Mouse (Mus musculus) embryonic fibroblast, embryonic 13.5 days (primary cell): ENCODE measurements around the gene Fgfr3. TPM values are rescaled to one million over a fixed set of nuclear protein-coding genes. Genes with fewer than 3 reads are reported as not detected.

Experiments
- H3K27ac ChIP-seq: 2 replicates; pipeline ENCODE4 v1.5.1; 2012; ENCODE audit warnings: low read length, control low read depth, inconsistent platforms; ENCODE audit not compliant: insufficient read depth
- H3K4me1 ChIP-seq: 2 replicates; pipeline ENCODE4 v1.6.1; 2011; ENCODE audit warnings: low read length; ENCODE audit not compliant: control insufficient read depth, insufficient read depth
- H3K4me3 ChIP-seq: 2 replicates; pipeline ENCODE4 v1.5.1; 2011; ENCODE audit warnings: mild to moderate bottlenecking, control low read depth, low read length; ENCODE audit not compliant: insufficient read depth
- CTCF ChIP-seq: IDR thresholded peaks from 2 replicates; pipeline ENCODE4 v1.5.1; 2011; ENCODE audit warnings: mild to moderate bottlenecking, control low read depth, low read length, moderate library complexity, borderline replicate concordance; ENCODE audit not compliant: insufficient read depth
- POLR2A ChIP-seq: IDR thresholded peaks from 2 replicates; pipeline ENCODE4 v1.6.1; 2011; ENCODE audit warnings: low read depth, mild to moderate bottlenecking, control low read depth, low read length, moderate library complexity
- polyA plus RNA-seq: library from polyadenylated mRNA; stranded (reverse); fragments of >200 nt; gene quantifications from 2 replicates; pipeline ENCODE4 v1.2.4, GENCODE M21; 2011; ENCODE audit warnings: low read depth; ENCODE audit not compliant: missing spikeins, insufficient read length

Gene Fgfr3
- polyA plus RNA-seq, 1 experiment, result 1.7 TPM

DNA sequence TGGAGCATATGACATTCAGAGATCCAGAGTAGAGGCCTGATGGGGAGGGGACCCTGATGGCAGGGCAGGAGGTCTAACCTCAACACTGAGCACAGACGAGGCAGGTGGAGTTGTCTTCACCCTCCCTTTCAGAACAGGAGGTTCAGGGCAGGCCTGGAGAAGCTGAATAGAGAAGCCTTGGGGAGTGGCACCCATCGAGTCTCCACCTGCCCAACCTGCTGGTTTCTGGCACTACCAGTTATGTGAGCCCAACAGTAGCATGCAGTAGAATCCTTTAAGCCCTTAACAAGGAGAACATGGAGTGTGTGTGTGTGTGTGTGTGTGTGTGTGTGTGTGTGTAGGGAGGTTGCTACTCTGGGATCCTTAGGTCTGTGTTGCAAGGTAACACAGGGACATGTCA, 8.9 kb upstream of the Fgfr3 start:
- no peak overlapping the region for H3K4me3 ChIP-seq
- H3K27ac ChIP-seq, result no peak overlapping the region
- TF ChIP-seq CTCF, result no peak
- no peak for TF ChIP-seq POLR2A
- H3K4me1 ChIP-seq, result no peaks in the 10 kb centered on the region

DNA sequence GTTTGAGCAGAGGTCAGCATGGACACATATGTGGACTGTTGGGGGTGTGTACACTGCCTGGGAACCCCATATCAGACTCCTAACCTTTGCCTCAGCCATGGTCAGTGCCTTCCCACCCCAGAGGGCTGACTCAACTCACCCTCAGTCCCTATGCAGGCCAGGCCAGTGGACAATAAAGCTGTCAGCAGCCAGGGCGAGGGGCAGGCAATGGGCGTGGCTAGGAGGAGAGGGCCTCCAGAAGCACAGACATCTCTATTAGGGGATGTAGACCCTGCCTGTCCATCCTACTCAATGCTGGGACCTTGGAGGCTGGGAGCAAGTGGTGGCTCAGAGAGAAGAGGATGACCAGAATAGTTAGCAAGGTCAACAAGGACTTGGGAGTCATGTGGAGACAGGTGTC, 6.3 kb upstream of the Fgfr3 start:
- no peaks in the 10 kb centered on the region for H3K4me1 ChIP-seq
- no peak overlapping the region for H3K27ac ChIP-seq
- TF ChIP-seq POLR2A, result no peak
- TF ChIP-seq CTCF, result no peak
- H3K4me3 ChIP-seq, result no peak overlapping the region

DNA sequence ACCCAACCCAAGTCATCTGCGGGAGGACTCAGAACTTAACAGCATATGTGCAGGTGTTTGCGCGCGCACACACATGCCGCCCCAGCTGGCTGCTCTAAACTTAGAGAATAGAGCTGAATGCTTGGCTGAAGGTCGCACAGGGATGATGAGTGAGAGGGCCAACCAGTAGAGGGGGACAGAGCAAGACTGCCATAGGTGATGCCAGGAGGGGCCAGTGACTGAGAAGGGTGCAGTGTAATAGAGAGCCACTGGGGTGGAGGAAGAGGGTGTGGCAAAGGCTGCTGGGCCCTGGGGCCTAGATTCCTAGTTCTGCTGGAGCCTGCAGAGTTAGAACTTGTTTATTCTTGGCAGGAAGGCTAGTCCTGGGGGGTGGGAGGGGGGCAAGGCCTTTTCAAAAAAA, 5.0 kb upstream of the Fgfr3 start:
- no peak for TF ChIP-seq POLR2A
- no peak for TF ChIP-seq CTCF
- Histone ChIP-seq H3K4me1 (no peaks in the 10 kb centered on the region), H3K4me3 (no peak overlapping the region), H3K27ac (no peak overlapping the region)

DNA sequence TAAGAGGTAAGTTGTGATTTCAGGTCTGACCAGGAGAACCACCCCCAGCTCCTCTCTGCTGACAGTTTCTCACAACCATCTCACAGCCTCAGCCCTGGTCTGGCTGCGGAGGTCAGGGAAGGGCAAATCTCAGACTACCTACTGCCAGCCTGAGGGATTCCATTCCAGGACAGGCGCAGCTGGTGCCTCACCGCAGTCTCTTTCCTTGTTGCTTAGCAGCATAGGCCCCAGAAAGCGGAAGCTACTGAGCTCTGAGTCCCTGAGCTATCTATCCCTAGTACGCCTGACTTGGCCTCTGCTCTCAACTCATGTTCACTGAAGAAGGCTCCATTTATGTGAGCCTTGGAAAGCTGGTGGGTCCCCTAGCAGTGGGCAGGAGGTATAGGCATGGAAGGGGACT, 3.0 kb upstream of the Fgfr3 start:
- Histone ChIP-seq H3K4me1 (no peaks in the 10 kb centered on the region), H3K27ac (no peak overlapping the region), H3K4me3 (no peak overlapping the region)
- no peak for TF ChIP-seq CTCF
- TF ChIP-seq POLR2A, result no peak

DNA sequence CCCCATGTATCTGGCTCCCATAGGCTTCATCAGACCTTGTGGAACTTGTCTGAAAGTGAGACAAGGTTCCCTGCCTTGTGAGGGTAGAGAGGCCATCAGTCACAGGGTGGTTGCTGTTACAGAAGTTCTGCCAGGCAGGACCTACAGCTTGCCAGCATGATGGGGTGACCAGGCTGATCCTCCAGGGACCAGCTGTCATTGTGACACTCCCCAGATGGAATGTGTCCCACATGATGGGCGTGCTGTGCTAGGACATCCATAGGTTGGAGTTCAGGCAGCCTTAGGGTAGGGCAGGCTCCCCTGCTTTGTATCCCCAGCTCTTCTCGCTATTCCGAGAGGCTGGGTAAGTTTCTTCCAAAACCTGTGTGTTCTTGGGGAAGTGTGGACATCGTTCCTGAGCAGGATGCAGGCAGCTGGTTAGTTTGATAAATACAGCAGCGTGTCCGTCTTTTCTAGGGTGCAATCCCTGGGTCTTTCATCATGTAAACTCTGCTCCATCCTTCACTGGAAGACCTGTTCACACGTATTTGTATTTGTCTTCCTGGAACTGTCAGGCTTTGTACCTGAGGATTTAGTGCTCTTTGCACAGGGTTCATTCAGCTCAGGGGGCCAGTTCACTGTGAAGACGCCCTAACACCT, 503 bp upstream of the Fgfr3 start:
- Histone ChIP-seq H3K27ac (no peak overlapping the region), H3K4me3 (no peak overlapping the region), H3K4me1 (no peaks in the 10 kb centered on the region)
- TF ChIP-seq CTCF (no peak), POLR2A (no peak)

DNA sequence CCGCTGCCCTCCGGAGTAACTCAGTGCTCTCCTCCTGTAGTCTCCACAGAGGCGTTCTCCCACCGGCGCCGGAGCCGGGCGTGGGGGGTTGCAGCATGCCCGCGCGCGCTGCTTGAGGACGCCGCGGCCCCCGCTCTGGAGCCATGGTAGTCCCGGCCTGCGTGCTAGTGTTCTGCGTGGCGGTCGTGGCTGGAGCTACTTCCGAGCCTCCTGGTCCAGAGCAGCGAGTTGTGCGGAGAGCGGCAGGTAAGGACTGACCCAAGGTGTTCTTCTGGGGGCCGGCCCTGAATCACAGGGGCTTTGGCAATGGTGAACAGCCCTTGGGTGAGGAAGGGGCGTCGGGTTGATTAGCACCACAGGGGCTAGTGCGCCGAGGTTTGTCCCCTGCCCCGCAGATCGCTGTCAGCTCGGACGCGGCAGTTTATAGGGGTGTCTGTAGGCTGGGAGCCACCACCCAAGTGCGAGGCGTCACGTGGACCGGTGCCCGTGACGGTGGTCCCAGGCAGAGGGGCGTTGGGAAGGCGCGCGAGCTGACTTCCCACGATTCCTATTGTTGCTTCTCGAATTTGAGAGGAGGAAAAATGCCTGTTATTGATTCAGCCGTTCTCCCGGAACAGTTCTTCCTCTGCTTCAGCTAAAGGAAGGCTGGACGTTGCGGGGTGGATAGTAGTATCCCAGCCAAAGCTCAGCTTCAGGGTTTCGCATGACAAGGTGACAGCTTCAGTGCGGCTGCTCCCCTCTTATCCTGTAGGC, 968 bp downstream of the Fgfr3 start:
- TF ChIP-seq POLR2A (no peak), CTCF (no peak)

DNA sequence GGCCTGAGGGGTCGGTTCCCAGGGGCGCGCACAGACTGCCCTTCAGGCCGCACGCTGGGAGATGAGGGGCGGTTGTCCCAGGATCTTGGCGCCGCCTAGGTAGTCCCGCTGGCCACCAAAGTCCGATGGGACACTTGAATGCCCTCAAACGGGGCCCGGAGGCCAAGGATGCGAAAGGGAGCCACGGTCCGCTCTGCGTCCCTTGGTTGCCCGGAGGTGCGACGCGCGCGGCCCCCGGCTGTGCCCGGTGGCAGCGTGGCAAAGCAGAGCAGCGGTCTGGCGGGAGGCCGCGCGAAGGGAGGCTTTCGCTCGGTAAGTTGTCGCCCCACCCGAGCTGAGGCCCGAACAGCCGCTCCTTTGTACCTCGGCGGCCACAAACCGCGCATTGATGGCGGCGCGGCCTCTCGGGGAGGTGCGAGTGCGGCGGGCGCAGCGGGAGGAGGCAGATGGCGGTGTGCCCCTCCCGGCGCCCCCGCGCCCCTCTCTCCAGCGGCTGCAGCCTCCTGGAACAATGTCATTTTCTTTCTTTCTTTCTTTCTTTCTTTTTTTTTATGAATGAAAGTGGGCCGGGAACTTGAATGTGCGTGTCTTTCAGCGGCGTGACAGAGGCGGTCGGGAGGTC, 1.7 kb downstream of the Fgfr3 start:
- Histone ChIP-seq H3K27ac (no peak overlapping the region), H3K4me3 (peak overlapping the region; percentile 51), H3K4me1 (no peaks in the 10 kb centered on the region)
- TF ChIP-seq CTCF (no peak), POLR2A (no peak)

More for the DNA sequence above, 968 bp downstream of the Fgfr3 start:
- Histone ChIP-seq H3K27ac (no peak overlapping the region), H3K4me1 (no peaks in the 10 kb centered on the region), H3K4me3 (peak overlapping the region; percentile 51)

DNA sequence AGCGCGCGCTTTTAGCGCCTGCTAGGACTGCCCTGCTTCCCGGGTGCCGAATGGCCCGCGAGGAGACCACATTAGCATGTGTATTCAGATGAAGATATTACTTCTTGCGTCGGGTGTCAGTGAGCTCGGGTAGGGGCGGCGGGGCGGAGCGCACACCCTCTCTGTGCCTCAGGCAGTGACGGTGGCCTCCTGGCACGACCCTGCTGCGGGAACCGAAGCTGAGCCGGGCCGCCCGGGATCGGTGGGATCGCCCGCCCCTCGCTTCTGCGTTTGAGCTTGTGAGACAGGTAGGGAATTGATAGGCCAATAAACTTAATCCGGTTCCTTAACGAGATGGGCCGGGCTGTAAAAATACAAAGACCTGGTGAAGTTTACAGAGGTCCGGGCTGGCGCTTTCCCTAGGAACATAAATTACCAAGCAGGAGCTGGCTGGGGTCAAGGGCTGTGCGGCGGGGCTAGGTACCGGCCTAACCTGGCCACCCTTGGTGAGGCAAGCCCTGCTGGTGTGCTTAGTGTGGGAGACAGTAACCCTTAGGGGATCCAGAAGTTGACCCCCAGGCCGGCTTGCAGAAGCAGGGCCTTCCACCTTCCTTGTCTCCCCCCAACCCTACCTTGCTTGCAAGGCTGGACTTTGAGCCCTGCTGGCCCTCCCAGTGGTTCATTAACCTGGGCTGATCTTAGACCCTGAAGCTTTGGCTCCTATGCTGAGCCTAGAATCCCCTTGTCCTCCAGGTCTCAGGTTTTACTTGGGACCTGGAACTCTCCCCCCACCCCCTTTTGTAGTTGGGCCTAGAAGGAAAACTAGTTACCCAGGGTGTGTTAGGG, 2.4 kb downstream of the Fgfr3 start:
- TF ChIP-seq CTCF (no peak), POLR2A (no peak)
- H3K4me3 ChIP-seq, result no peak overlapping the region
- no peak overlapping the region for H3K27ac ChIP-seq
- no peaks in the 10 kb centered on the region for H3K4me1 ChIP-seq

DNA sequence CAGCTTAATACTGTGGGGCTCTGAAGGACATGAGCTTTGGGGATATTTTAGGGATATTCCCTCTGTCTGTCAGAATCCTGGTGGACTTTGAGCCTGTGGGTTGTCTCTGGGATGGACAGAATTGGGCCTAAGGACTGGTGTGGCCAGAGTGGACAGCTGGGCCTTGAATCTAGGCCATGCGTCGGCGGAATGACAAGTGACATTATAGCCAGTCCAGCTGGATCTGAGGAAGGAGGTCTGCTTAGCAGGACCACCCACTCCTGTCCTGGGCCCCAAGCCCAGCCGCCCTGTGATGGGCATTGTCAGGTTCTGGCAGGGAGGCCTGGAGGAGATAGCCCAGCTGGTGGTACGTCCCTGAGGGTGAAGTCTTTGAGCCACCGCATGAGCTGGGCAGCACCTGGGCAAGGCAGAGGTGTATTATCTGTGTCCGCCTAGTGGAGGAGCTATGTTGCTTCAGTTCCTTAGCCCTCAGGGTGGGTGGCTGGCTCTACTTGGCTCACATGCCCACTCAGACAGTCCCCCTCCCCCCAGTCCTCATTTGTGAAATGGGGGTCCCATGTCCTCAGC, 4.7 kb downstream of the Fgfr3 start:
- H3K4me1 ChIP-seq, result no peaks in the 10 kb centered on the region

More for the DNA sequence above, 4.7 kb downstream of the Fgfr3 start:
- TF ChIP-seq POLR2A (no peak), CTCF (no peak)
- no peak overlapping the region for H3K27ac ChIP-seq
- no peak overlapping the region for H3K4me3 ChIP-seq
